Mouse (Mus musculus) thymus, adult 2 months (tissue): ENCODE results near the gene Tekt2. TPM values are rescaled to one million over a fixed set of nuclear protein-coding genes. Genes with fewer than 3 reads are reported as not detected.

ENCODE experiments used
- DNase-seq: peaks from one replicate; pipeline ENCODE4 v3.0.0; 2021
- H3K27ac ChIP-seq: fragments of 200-500 bp; 2 replicates; pipeline ENCODE4 v1.5.1; 2012; ENCODE audit warnings: low read length, control low read depth; ENCODE audit not compliant: control insufficient read depth, insufficient read depth
- H3K27me3 ChIP-seq: fragments of 200-500 bp; 2 replicates; pipeline ENCODE4 v1.6.1; 2012; ENCODE audit warnings: mild to moderate bottlenecking, low read length, moderate library complexity, mixed read lengths; ENCODE audit not compliant: control insufficient read depth, insufficient read depth
- H3K36me3 ChIP-seq: fragments of 200-500 bp; 2 replicates; pipeline ENCODE4 v1.6.1; 2012; ENCODE audit warnings: mild to moderate bottlenecking, low read length, moderate library complexity; ENCODE audit not compliant: control insufficient read depth, insufficient read depth
- H3K4me1 ChIP-seq: fragments of 200-500 bp; replicated peaks from 2 replicates; pipeline ENCODE4 v1.6.1; 2012; ENCODE audit warnings: low read length; ENCODE audit not compliant: control insufficient read depth, insufficient read depth
- H3K4me3 ChIP-seq: fragments of 200-500 bp; 2 replicates; pipeline ENCODE4 v1.5.1; 2012; ENCODE audit warnings: mild to moderate bottlenecking, low read length, control low read depth, moderate library complexity; ENCODE audit not compliant: control insufficient read depth, insufficient read depth
- CTCF ChIP-seq: fragments of 200-500 bp; IDR thresholded peaks from 2 replicates; pipeline ENCODE4 v1.5.1; 2012; ENCODE audit warnings: mild to moderate bottlenecking, control low read depth, low read length, moderate library complexity, borderline replicate concordance; ENCODE audit not compliant: control insufficient read depth, poor library complexity, insufficient read depth; ENCODE audit errors: extremely low read depth
- POLR2A ChIP-seq: fragments of 200-500 bp; IDR thresholded peaks from 2 replicates; pipeline ENCODE4 v1.6.1; 2012; ENCODE audit warnings: mild to moderate bottlenecking, low read length, control low read depth, moderate library complexity; ENCODE audit not compliant: control insufficient read depth, poor library complexity, insufficient read depth; ENCODE audit errors: extremely low read depth
- WGBS: fragments of 180-500 bp; shearing (Covaris S2); methylation state at CpG from one replicate; pipeline ENCODE4 v1.1.7; 2018; 5-methylcytosine and 5-hydroxymethylcytosine counted together
- polyA plus RNA-seq: library from polyadenylated mRNA; depleted of rRNA; stranded (reverse); fragments of >200 nt; gene quantifications from 2 replicates; pipeline ENCODE4 v1.2.3, GENCODE M21; 2012

Gene Tekt2
- polyA plus RNA-seq, 1 experiment, result 1.4 TPM

- peaks cover 4% of the 10 kb centered on the region for H3K4me1 ChIP-seq
- peaks cover 24% of the 10 kb centered on the region for H3K36me3 ChIP-seq
- no peak overlapping the region for H3K27ac ChIP-seq
- no peak for DNase-seq
- TF ChIP-seq POLR2A (no peak), CTCF (no peak)
- 95% methylated on average over 6 of the region's 6 CpGs for WGBS
- no peaks in the 10 kb centered on the region for H3K27me3 ChIP-seq
- H3K4me3 ChIP-seq, result no peak overlapping the region
Observed at GRCm38 (mm10) chr4:126319806-126320205, 5.7 kb downstream of the Tekt2 start.

GRCm38 (mm10) chr4:126316443-126317040 is 8.9 kb downstream of the Tekt2 start:
- Histone ChIP-seq H3K4me1 (peaks cover 4% of the 10 kb centered on the region), H3K27me3 (no peaks in the 10 kb centered on the region), H3K27ac (no peak overlapping the region), H3K4me3 (no peak overlapping the region), H3K36me3 (peaks cover 24% of the 10 kb centered on the region)
- DNase-seq, result no peak
- TF ChIP-seq POLR2A, result no peak
- TF ChIP-seq CTCF, result no peak
- 97% methylated on average over 13 of the region's 13 CpGs for WGBS

GRCm38 (mm10) chr4:126315931-126316330 is 9.6 kb downstream of the Tekt2 start:
- no peak overlapping the region for H3K27ac ChIP-seq
- no peak overlapping the region for H3K4me3 ChIP-seq
- no peak for DNase-seq
- WGBS, result 90% methylated on average over 5 of the region's 5 CpGs
- H3K27me3 ChIP-seq, result no peaks in the 10 kb centered on the region
- TF ChIP-seq CTCF (no peak), POLR2A (no peak)
- H3K36me3 ChIP-seq, result peaks cover 24% of the 10 kb centered on the region
- H3K4me1 ChIP-seq, result peaks cover 3% of the 10 kb centered on the region

- Histone ChIP-seq H3K36me3 (peaks cover 24% of the 10 kb centered on the region), H3K27me3 (no peaks in the 10 kb centered on the region), H3K27ac (no peak overlapping the region), H3K4me3 (no peak overlapping the region), H3K4me1 (0 out of 2 replicates have a peak, but pooled peaks cover 4% of the 10 kb centered on the region)
- no peak for DNase-seq
- 87% methylated on average over 10 of the region's 10 CpGs for WGBS
- TF ChIP-seq POLR2A, result no peak
- no peak for TF ChIP-seq CTCF
Observed at GRCm38 (mm10) chr4:126314393-126314792, 11.1 kb downstream of the Tekt2 start.

- H3K36me3 ChIP-seq, result peaks cover 24% of the 10 kb centered on the region
- no peak overlapping the region for H3K4me3 ChIP-seq
- 82% methylated on average over 5 of the region's 5 CpGs for WGBS
- 0 out of 2 replicates have a peak, but pooled peaks cover 4% of the 10 kb centered on the region for H3K4me1 ChIP-seq
- no peak overlapping the region for H3K27ac ChIP-seq
- no peaks in the 10 kb centered on the region for H3K27me3 ChIP-seq
- TF ChIP-seq CTCF (no peak), POLR2A (no peak)
- no peak for DNase-seq
Observed at GRCm38 (mm10) chr4:126313202-126313601, 12.3 kb downstream of the Tekt2 start.

- Histone ChIP-seq H3K27me3 (no peaks in the 10 kb centered on the region), H3K36me3 (peaks cover 10% of the 10 kb centered on the region), H3K4me1 (0 out of 2 replicates have a peak, but pooled peaks cover 4% of the 10 kb centered on the region), H3K27ac (no peak overlapping the region), H3K4me3 (no peak overlapping the region)
- WGBS, result 96% methylated on average over 16 of the region's 16 CpGs
- no peak for DNase-seq
- TF ChIP-seq CTCF, result no peak
- no peak for TF ChIP-seq POLR2A
Observed at GRCm38 (mm10) chr4:126311566-126312200, 13.8 kb downstream of the Tekt2 start.
